Mouse (Mus musculus) urinary bladder, postnatal 14 days (tissue): ENCODE data around the gene Vdr.
A peak's percentile ranks its signal among the peaks of the same experiment; 100 is the strongest.

Source experiments
- DNase-seq: peaks from one replicate; pipeline ENCODE4 v3.0.0; 2021; ENCODE audit warnings: low spot score

Vdr gene

GRCm38 (mm10) chr15:97828901-97829338 is 81.5 kb downstream of the Vdr start:
- DNase-seq, result no peak

DNA sequence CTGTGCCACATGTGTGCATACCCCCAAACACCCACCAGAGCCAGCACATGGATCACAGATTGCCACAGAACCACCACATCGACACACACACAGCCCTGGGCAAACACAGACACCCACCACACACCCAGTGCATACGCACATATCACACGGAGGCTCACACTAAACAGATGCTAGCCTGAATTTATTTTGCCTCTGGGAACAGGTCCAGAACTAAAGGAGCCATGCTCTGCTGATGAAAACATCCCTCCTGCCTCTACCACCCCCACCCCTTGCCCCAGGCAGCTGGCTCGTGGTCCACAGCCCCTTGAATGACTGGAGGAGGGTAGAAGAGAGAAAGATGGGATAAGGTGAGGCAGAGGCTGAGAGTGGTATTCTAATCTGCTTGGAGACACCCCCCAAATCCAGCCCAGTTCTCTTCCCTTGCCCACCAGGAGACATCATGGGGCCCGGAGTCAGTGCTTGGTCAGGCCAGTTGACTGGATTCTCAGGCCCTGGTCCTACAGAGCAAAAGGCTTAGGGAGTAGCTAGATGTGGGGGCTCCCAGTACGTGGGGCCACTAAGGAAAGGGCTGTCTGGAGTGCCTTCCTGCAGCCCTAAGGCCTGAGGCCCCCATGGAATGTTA is 82.1 kb downstream of the Vdr start:
- DNase-seq, result no peak

DNA sequence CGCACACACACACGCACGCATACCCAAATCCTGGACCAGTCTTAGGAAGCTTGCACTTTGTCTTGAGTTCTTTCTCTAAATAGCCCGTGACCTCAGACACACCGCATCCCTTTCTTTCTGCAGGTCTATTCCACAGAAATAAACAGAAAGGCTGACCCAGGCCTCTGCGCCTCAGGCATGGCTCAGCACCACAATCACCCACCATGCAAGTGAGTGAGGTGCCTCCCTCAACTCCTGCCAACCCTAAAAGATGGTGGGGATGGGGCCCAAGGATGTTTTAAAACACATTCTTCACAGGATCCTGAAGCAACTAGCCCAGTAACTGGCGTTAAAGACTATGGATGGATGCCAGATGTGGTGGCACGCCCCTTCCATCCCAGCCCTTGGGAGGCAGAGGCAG is 83.0 kb downstream of the Vdr start:
- no peak for DNase-seq

DNA sequence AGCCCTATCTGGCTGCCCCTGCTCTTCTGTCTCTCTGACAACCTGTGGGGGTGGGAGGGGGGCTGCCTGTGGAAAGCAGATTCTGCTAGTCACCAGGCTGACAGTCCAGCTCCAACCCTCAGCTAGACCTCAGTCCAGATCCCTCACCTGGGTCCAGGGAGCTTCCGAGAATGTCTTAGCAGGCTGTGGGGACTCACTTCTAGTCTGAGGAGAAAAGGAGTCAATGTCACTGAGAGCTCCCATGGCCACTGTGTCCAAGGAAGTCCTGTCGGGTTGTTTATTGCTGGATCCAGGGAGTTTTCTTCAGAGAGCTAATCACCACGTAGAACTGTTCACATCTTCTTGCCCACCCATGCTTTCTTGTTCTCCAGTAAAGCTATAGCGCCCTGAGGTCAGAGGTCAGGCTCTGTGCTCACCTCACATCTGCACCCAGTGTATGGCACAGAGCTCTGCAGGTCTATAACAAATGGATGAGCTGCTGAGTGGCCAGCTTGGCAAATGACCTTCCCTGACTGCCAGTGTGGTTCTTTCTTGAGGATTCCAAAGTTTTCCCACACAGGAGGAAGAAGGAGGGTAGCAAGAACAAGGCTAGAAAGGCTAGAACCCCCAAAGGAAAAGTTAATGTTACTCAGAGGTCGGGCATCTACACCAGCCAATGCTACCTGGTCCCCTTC is 83.7 kb downstream of the Vdr start:
- DNase-seq, result no peak

GRCm38 (mm10) chr15:97825941-97826587 is 84.4 kb downstream of the Vdr start:
- no peak for DNase-seq

DNA sequence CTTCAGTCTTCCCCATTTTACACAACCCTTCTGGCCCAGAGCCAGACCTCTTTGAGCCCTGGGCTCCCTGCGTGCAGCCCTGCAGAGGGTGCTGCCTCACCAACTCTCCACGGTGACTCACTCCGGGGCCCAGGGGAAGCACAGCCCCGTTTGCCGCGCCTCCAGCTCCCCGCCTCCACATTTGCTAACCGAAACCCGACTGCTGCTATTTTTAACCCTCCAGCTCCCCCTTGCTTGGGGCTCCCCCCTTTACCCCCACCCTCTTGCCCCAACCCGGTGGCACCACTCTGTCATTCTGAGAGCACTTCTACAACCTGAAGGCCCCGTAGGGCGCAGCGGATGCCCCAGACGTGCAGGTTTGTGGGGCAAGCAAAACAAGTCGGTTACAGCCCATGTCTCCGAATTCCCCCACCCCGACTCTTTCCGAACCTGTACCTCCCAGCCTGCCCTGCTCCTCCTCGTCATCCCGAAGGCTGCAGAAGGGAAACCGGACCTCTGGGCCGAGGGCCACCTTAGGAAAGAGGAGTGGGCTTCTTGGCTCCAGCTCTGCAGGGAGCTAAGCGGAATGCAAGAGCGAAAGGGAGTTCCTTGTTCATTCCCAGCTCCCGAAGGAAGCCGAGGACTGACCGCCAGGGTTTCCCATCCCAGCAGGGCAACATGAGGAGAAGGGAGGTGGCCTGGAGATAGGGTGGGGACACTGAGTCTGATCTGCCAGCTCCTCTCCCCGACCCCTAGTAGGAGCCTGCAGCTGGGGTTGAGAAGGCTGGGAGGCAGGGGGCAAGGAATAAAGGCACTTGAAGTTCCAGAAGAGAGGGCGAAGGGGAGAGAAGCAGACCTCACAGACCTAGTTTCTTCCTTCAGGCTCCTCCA is 85.1 kb downstream of the Vdr start:
- DNase-seq, result peak; percentile 93

- no peak for DNase-seq
These were observed 86.4 kb downstream of the Vdr start for GRCm38 (mm10) chr15:97824042-97824441.

GRCm38 (mm10) chr15:97823479-97823878 is 87.0 kb downstream of the Vdr start:
- no peak for DNase-seq

- DNase-seq, result no peak
These were observed 87.7 kb downstream of the Vdr start for GRCm38 (mm10) chr15:97822545-97823228.

DNA sequence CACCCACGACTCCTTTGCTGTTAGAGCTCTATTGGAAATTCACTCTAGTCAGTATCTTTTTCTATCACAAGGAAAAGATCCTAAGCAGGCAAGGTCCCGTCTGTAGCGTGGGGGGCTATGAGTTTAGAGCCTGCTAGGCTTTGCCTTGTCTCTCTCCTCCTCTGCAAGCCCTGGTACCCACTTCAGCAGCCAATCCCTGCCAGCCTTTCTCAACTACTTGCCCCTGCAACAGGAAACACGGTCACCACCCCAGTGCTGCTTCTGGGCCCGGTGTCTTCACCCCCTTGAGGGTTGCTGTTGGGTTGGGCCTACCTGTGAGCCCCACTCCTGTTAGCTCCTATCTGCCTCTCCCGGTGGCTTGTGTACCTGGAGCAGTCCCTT is 88.5 kb downstream of the Vdr start:
- DNase-seq, result no peak

GRCm38 (mm10) chr15:97821321-97821982 is 89.0 kb downstream of the Vdr start:
- no peak for DNase-seq

DNA sequence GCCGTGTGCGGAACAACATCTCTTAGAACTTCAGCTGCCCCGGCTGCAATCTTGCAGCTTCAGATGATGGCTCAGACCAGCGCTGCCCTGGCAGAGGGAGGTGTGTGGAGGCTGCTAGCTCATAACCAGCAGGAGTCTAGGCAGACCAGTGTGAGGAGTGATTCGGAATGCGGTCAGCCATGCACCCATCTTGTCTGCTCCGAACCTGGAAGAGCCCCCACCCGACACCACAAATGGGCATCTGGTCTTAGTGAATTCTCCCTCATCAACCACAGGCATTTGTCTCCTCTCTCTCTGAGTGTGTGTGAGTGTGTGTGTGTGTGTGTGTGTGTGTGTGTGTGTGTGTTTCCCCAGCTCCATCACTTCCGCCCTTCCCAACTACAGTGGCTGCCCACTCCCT is 90.5 kb downstream of the Vdr start:
- no peak for DNase-seq

DNA sequence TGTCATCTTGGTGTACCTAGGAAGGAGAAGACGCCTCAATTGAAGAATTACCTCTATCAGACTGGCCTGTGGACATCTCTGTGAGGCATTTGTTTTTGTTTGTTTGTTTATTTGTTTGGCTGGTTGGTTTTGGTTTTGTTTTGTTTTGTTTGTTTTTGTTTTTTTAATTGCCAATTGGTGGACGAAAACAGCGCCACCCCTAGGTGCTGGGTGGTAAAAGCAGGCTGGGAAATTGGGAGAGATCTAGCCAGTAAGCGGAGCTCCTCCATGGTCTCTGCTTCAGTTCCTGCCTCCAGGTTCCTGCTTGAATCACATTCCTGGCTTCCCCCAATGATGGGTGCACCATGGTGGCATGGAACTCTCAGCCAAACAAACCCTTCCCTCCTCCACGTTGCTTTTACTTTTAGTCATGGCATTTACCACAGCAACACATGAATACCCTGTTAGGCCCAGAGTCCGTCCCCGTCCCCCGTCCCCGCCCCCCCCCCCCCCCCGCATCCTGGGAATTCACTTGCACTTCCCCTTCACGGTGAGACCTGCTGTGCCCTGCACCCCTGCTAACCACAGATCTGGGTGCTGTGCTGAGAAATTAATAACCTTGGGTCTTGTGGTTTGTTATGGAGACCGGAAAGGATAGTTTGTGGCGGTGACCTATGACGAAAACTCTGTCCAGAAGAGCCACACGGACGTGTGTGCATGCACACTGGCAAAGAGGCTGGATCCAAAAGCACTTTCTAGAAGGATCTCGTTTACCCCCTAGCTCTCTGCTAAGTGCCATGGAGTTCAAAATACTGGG is 94.0 kb downstream of the Vdr start:
- no peak for DNase-seq

GRCm38 (mm10) chr15:97815254-97815653 is 95.2 kb downstream of the Vdr start:
- DNase-seq, result no peak

GRCm38 (mm10) chr15:97814703-97815102 is 95.7 kb downstream of the Vdr start:
- no peak for DNase-seq

- DNase-seq, result no peak
These were observed 96.8 kb downstream of the Vdr start for GRCm38 (mm10) chr15:97813452-97814204.

GRCm38 (mm10) chr15:97812875-97813274 is 97.6 kb downstream of the Vdr start:
- no peak for DNase-seq

- DNase-seq, result peak; percentile 68
These were observed 98.3 kb downstream of the Vdr start for GRCm38 (mm10) chr15:97812126-97812525.

GRCm38 (mm10) chr15:97811307-97811706 is 99.1 kb downstream of the Vdr start:
- no peak for DNase-seq

- DNase-seq, result no peak
These were observed 100.0 kb downstream of the Vdr start for GRCm38 (mm10) chr15:97810399-97810798.
